Mouse (Mus musculus) stomach, adult 2 months (tissue): ENCODE measurements around the gene Slc7a11. TPM values are rescaled to one million over a fixed set of nuclear protein-coding genes. Genes with fewer than 3 reads are reported as not detected.

ENCODE experiments used
- polyA plus RNA-seq: library from polyadenylated mRNA; depleted of rRNA; stranded (reverse); fragments of >200 nt; gene quantifications from 2 replicates; pipeline ENCODE4 v1.2.3, GENCODE M21; 2012; rRNA removed

Slc7a11 gene
- 0.19 and 0.92 TPM in 2 replicates for polyA plus RNA-seq

GRCm38 (mm10) chr3:50443421-50443916, at the start of gene Slc7a11:
Slc7a11 (minus strand) TSS chr3:50443614.

